Mouse (Mus musculus) neural tube, embryonic 11.5 days (tissue): ENCODE measurements around the gene Pkig. TPM values are rescaled to one million over a fixed set of nuclear protein-coding genes. Genes with fewer than 3 reads are reported as not detected.

Experiments used
- ATAC-seq: fragments of 200-750 bp; cut with Nextera tagmentation; 2 replicates; pipeline ENCODE4 v1.8.0; 2017; ENCODE audit warnings: moderate number of reproducible peaks, mild to moderate bottlenecking, moderate TSS enrichment, moderate library complexity; ENCODE audit not compliant: insufficient read depth, low FRiP score, low TSS enrichment
- DNase-seq: peaks from one replicate; pipeline ENCODE4 v3.0.0-alpha.2; 2015; ENCODE audit warnings: low spot score
- H3K27ac ChIP-seq: fragments of 300-500 bp; sonication (generic); 2 replicates; pipeline ENCODE4 v1.5.1; 2014; ENCODE audit warnings: low read depth, mild to moderate bottlenecking, low read length
- H3K27me3 ChIP-seq: fragments of 300-500 bp; sonication (generic); 2 replicates; pipeline ENCODE4 v1.6.1; 2014; ENCODE audit warnings: mild to moderate bottlenecking, low read length, mixed read lengths; ENCODE audit not compliant: control insufficient read depth, insufficient read depth
- H3K36me3 ChIP-seq: fragments of 300-500 bp; sonication (generic); 2 replicates; pipeline ENCODE4 v1.6.1; 2014; ENCODE audit warnings: mild to moderate bottlenecking, low read length, moderate library complexity, mixed read lengths; ENCODE audit not compliant: control insufficient read depth, insufficient read depth
- H3K4me1 ChIP-seq: fragments of 300-500 bp; sonication (generic); 2 replicates; pipeline ENCODE4 v1.6.1; 2014; ENCODE audit warnings: low read length, mixed read lengths; ENCODE audit not compliant: control insufficient read depth, insufficient read depth
- H3K4me2 ChIP-seq: fragments of 300-500 bp; sonication (generic); 2 replicates; pipeline ENCODE4 v1.6.1; 2014; ENCODE audit warnings: low read depth, mild to moderate bottlenecking, moderate library complexity
- H3K4me3 ChIP-seq: fragments of 300-500 bp; sonication (generic); 2 replicates; pipeline ENCODE4 v1.5.1; 2014; ENCODE audit warnings: low read depth, low read length
- H3K9ac ChIP-seq: fragments of 300-500 bp; sonication (generic); 2 replicates; pipeline ENCODE4 v1.6.1; 2014; ENCODE audit warnings: mild to moderate bottlenecking, low read length
- H3K9me3 ChIP-seq: fragments of 300-500 bp; sonication (generic); 2 replicates; pipeline ENCODE4 v1.6.1; 2016; ENCODE audit warnings: low read length; ENCODE audit not compliant: control insufficient read depth
- WGBS: fragments of 180-500 bp; shearing (Covaris S2); extraction: QIAGEN DNeasy Blood & Tissue Kit; methylation state at CpG from one replicate; pipeline ENCODE4 v1.1.7; 2014; 5-methylcytosine and 5-hydroxymethylcytosine counted together
- polyA plus RNA-seq: library from polyadenylated mRNA; unstranded; fragments of >200 nt; fragmentation: Nextera tagmentation; extraction: Ambion mirVana; gene quantifications from 2 replicates; pipeline ENCODE4 v1.2.1, GENCODE M21; 2014

Pkig gene
- polyA plus RNA-seq, 1 experiment from 2014 or later: 130 TPM

GRCm38 (mm10) chr2:163693716-163694314, 35.6 kb downstream of the Pkig start:
- Histone ChIP-seq H3K27ac (peak overlapping the region; percentile 50; the same call in 1 of the 2 replicates), H3K4me3 (no peak overlapping the region), H3K9me3 (no peaks in the 10 kb centered on the region), H3K9ac (no peak overlapping the region), H3K4me1 (peaks cover 30% of the 10 kb centered on the region), H3K4me2 (no peak overlapping the region), H3K27me3 (no peaks in the 10 kb centered on the region), H3K36me3 (no peaks in the 10 kb centered on the region)
- no peak for ATAC-seq
- DNase-seq: no peak
- WGBS: 48% methylated on average over 9 of the region's 9 CpGs

GRCm38 (mm10) chr2:163696763-163697162, 38.6 kb downstream of the Pkig start:
- ATAC-seq: no peak
- Histone ChIP-seq H3K4me3 (no peak overlapping the region), H3K27me3 (no peaks in the 10 kb centered on the region), H3K4me1 (peaks cover 16% of the 10 kb centered on the region), H3K9ac (peak overlapping the region; percentile 10; the same call in 1 of the 2 replicates), H3K9me3 (no peaks in the 10 kb centered on the region), H3K4me2 (no peak overlapping the region), H3K36me3 (no peaks in the 10 kb centered on the region), H3K27ac (no peak overlapping the region)
- DNase-seq: no peak
- 31% methylated on average over 2 of the region's 2 CpGs for WGBS

GRCm38 (mm10) chr2:163697764-163698480, 39.7 kb downstream of the Pkig start:
- Histone ChIP-seq H3K9ac (no peak overlapping the region), H3K36me3 (no peaks in the 10 kb centered on the region), H3K4me1 (peaks cover 14% of the 10 kb centered on the region), H3K4me3 (no peak overlapping the region), H3K27me3 (no peaks in the 10 kb centered on the region), H3K4me2 (no peak overlapping the region), H3K27ac (no peak overlapping the region), H3K9me3 (no peaks in the 10 kb centered on the region)
- ATAC-seq: no peak
- DNase-seq: no peak
- 53% methylated on average over 16 of the region's 16 CpGs for WGBS

GRCm38 (mm10) chr2:163699078-163699780, 41.0 kb downstream of the Pkig start:
- Histone ChIP-seq H3K27me3 (no peaks in the 10 kb centered on the region), H3K4me1 (0 out of 2 replicates have a peak, but pooled peaks cover 3% of the 10 kb centered on the region), H3K4me2 (no peak overlapping the region), H3K27ac (no peak overlapping the region), H3K36me3 (no peaks in the 10 kb centered on the region), H3K9ac (no peak overlapping the region), H3K4me3 (no peak overlapping the region), H3K9me3 (no peaks in the 10 kb centered on the region)
- 82% methylated on average over 11 of the region's 11 CpGs for WGBS
- no peak for ATAC-seq
- DNase-seq: no peak

GRCm38 (mm10) chr2:163702431-163702830, 44.2 kb downstream of the Pkig start:
- no peak overlapping the region for H3K9ac ChIP-seq
- no peak overlapping the region for H3K4me3 ChIP-seq
- no peaks in the 10 kb centered on the region for H3K27me3 ChIP-seq
- DNase-seq (no peak), ATAC-seq (no peak)
- no peaks in the 10 kb centered on the region for H3K9me3 ChIP-seq
- WGBS: 73% methylated on average over 7 of the region's 7 CpGs
- no peaks in the 10 kb centered on the region for H3K36me3 ChIP-seq
- no peak overlapping the region for H3K4me2 ChIP-seq
- no peak overlapping the region for H3K27ac ChIP-seq
- H3K4me1 ChIP-seq: no peaks in the 10 kb centered on the region

GRCm38 (mm10) chr2:163702921-163703320, 44.7 kb downstream of the Pkig start:
- Histone ChIP-seq H3K27ac (no peak overlapping the region), H3K9me3 (no peaks in the 10 kb centered on the region), H3K9ac (no peak overlapping the region), H3K4me2 (no peak overlapping the region), H3K36me3 (no peaks in the 10 kb centered on the region), H3K4me3 (no peak overlapping the region), H3K27me3 (no peaks in the 10 kb centered on the region), H3K4me1 (no peaks in the 10 kb centered on the region)
- 88% methylated on average over 5 of the region's 5 CpGs for WGBS
- no peak for DNase-seq
- no peak for ATAC-seq

GRCm38 (mm10) chr2:163703599-163704260, 45.5 kb downstream of the Pkig start:
- Histone ChIP-seq H3K4me3 (no peak overlapping the region), H3K9ac (no peak overlapping the region), H3K27ac (no peak overlapping the region), H3K4me2 (no peak overlapping the region), H3K4me1 (no peaks in the 10 kb centered on the region), H3K27me3 (no peaks in the 10 kb centered on the region), H3K36me3 (no peaks in the 10 kb centered on the region), H3K9me3 (no peaks in the 10 kb centered on the region)
- no peak for DNase-seq
- 86% methylated on average over 5 of the region's 5 CpGs for WGBS
- no peak for ATAC-seq

- no peak for DNase-seq
- Histone ChIP-seq H3K4me2 (no peak overlapping the region), H3K4me1 (no peaks in the 10 kb centered on the region), H3K4me3 (no peak overlapping the region), H3K27ac (no peak overlapping the region), H3K9me3 (no peaks in the 10 kb centered on the region), H3K36me3 (no peaks in the 10 kb centered on the region), H3K27me3 (no peaks in the 10 kb centered on the region), H3K9ac (no peak overlapping the region)
- ATAC-seq: no peak
- 85% methylated on average over 5 of the region's 5 CpGs for WGBS
Observed at GRCm38 (mm10) chr2:163708321-163708720, 50.1 kb downstream of the Pkig start.
